Mouse (Mus musculus): ENCODE data around the gene Ak5. TPM values are rescaled to one million over a fixed set of nuclear protein-coding genes. Genes with fewer than 3 reads are reported as not detected.

Ak5 gene
- polyA plus RNA-seq, 1 experiment from 2014 or later = 2.6 TPM

DNA sequence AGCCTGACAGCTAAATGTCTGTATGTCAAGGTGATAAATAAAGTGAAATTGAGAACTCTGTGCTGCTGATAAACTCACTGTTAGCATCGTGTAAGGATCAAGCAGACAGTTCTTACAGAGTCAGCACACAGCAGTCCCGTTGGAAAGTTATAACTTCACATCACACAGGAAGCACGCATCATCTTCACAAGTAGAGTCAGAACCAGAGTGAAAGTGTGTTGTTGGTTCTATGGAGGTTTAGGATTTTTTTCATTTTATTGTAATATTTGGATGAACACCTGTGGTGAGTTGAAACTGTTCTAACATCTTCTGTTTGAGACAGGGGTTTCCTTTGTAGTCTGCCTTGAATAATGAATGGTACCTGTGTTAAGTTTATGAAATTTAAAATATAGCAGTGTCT is 224.0 kb downstream of the Ak5 start:
- no peak overlapping the region for H3K27ac ChIP-seq
- H3K9me3 ChIP-seq = no peaks in the 10 kb centered on the region
- no peak for ATAC-seq (ENCODE audit: borderline replicate concordance, extremely low read depth, low FRiP score, low TSS enrichment)
- peaks cover 2% of the 10 kb centered on the region; the same call in 1 of the 2 replicates for H3K36me3 ChIP-seq
- no peaks in the 10 kb centered on the region for H3K4me1 ChIP-seq
- no peak overlapping the region for H3K9ac ChIP-seq
- H3K4me2 ChIP-seq = no peak overlapping the region
- WGBS = 53% methylated on average over 3 of the region's 3 CpGs
- no peaks in the 10 kb centered on the region for H3K27me3 ChIP-seq
- H3K4me3 ChIP-seq = no peak overlapping the region

DNA sequence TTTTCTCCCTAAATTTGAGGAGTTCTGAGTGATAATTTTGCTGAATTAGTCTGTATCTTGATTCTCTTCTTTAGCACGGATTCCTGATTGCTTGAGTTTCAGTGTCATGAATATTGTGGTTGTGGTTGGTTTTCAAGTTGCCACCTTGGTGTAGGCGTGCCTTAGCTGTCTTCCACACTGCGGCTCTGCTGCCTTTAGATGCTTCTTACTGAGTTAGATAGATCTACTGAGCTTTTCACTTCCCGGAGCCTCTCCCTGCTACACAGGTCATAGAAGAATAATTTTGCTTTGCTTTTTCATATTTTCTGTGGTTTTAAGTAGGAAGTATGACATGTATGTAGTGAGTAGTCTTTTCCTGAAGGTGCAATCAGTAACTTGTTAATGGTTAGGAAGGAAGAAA is 225.4 kb downstream of the Ak5 start:
- WGBS = 86% methylated on average over 4 of the region's 4 CpGs
- no peaks in the 10 kb centered on the region for H3K4me1 ChIP-seq
- no peak overlapping the region for H3K4me3 ChIP-seq
- H3K9ac ChIP-seq = no peak overlapping the region
- peaks cover 9% of the 10 kb centered on the region; the same call in 1 of the 2 replicates for H3K36me3 ChIP-seq
- no peak overlapping the region for H3K27ac ChIP-seq
- H3K27me3 ChIP-seq = no peaks in the 10 kb centered on the region
- ATAC-seq (ENCODE audit: borderline replicate concordance, extremely low read depth, low FRiP score, low TSS enrichment) = no peak
- H3K4me2 ChIP-seq = no peak overlapping the region
- no peaks in the 10 kb centered on the region for H3K9me3 ChIP-seq

DNA sequence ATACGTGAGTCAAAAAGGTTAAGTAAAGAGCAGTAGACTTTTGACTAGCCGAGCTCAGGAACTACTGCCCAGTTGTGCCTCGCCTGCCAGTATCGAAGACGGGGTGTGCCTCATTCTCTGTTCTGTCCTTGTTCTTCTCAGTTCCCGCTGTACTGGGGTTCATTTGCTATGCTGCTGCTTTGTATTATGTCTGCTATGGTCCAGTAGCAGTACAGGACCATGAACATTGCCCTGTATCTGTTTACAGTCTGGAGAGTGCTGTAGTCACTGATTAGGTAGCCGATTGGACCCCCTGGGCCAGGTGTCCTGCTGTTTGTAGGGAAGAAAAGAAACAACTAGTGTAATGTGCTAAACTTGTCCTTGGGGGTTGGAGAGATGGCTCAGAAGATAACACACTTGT is 230.1 kb downstream of the Ak5 start:
- 94% methylated on average over 7 of the region's 7 CpGs for WGBS
- Histone ChIP-seq H3K9ac (no peak overlapping the region), H3K9me3 (no peaks in the 10 kb centered on the region), H3K36me3 (peaks cover 9% of the 10 kb centered on the region), H3K4me3 (no peak overlapping the region), H3K4me2 (no peak overlapping the region), H3K4me1 (no peaks in the 10 kb centered on the region), H3K27me3 (no peaks in the 10 kb centered on the region), H3K27ac (no peak overlapping the region)
- no peak for ATAC-seq (ENCODE audit: borderline replicate concordance, extremely low read depth, low FRiP score, low TSS enrichment)

DNA sequence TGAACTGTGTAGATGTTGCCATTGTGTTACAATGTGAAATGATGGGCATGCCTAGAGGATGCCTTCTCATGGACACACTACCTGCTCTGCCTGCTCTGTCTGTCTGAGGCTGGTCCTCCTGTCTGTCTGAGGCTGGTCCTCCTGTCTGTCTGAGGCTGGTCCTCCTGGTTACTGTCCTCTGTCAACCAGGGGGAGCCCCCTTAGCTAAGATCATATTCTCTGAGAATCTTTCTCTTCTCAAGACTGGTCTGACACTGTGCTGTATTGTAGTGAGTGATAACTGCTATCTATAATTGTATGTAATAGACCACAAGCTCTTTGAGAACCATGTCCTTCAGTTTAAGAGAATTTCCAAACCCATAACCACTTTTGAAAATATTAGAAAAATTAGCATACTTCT is 232.6 kb downstream of the Ak5 start:
- no peak overlapping the region for H3K4me2 ChIP-seq
- no peak overlapping the region for H3K27ac ChIP-seq
- H3K27me3 ChIP-seq = no peaks in the 10 kb centered on the region
- H3K4me3 ChIP-seq = no peak overlapping the region
- no peak for ATAC-seq (ENCODE audit: borderline replicate concordance, extremely low read depth, low FRiP score, low TSS enrichment)
- peaks cover 12% of the 10 kb centered on the region for H3K36me3 ChIP-seq
- no peaks in the 10 kb centered on the region for H3K4me1 ChIP-seq
- H3K9ac ChIP-seq = no peak overlapping the region
- H3K9me3 ChIP-seq = no peaks in the 10 kb centered on the region

GRCm38 (mm10) chr3:152432677-152433076 is 235.5 kb downstream of the Ak5 start:
- Histone ChIP-seq H3K4me1 (no peaks in the 10 kb centered on the region), H3K4me3 (no peak overlapping the region), H3K4me2 (no peak overlapping the region), H3K36me3 (peaks cover 18% of the 10 kb centered on the region), H3K9me3 (no peaks in the 10 kb centered on the region), H3K9ac (no peak overlapping the region), H3K27me3 (no peaks in the 10 kb centered on the region), H3K27ac (no peak overlapping the region)
- WGBS = 91% methylated on average over 7 of the region's 7 CpGs
- no peak for ATAC-seq (ENCODE audit: borderline replicate concordance, extremely low read depth, low FRiP score, low TSS enrichment)

DNA sequence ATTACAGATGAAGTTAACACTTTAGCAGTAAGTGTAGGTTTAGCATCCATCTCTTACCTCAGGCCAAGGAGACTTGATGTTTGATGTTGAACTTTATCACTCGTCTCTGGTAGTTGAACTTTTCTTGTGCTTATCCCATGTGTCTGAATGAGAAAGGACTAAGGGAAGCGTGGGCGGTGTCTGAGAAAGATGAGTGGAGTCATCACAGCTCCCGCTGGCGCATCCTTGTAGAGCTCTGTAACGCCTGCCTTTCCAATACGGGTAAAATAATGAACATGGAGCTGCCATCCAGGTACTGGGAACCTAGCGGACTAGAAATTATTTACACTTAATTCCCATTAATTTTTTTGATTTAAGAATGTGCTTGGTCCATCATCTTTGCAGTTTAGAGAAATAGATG is 239.2 kb downstream of the Ak5 start:
- H3K36me3 ChIP-seq = peaks cover 24% of the 10 kb centered on the region
- H3K9me3 ChIP-seq = no peaks in the 10 kb centered on the region
- H3K4me1 ChIP-seq = no peaks in the 10 kb centered on the region
- H3K9ac ChIP-seq = no peak overlapping the region
- no peak overlapping the region for H3K27ac ChIP-seq
- H3K27me3 ChIP-seq = no peaks in the 10 kb centered on the region
- ATAC-seq (ENCODE audit: borderline replicate concordance, extremely low read depth, low FRiP score, low TSS enrichment) = no peak
- no peak overlapping the region for H3K4me3 ChIP-seq
- WGBS = 86% methylated on average over 8 of the region's 8 CpGs
- H3K4me2 ChIP-seq = no peak overlapping the region

Other genes starting within 250 kb of the Ak5 start
- 42.8 and 44.8 TPM in 2 replicates for gene Pigk, start 45.7 kb upstream of the Ak5 start, polyA plus RNA-seq (2015; fragmentation: Nextera tagmentation; extraction: Ambion mirVana)